In the genomic region with DNA sequence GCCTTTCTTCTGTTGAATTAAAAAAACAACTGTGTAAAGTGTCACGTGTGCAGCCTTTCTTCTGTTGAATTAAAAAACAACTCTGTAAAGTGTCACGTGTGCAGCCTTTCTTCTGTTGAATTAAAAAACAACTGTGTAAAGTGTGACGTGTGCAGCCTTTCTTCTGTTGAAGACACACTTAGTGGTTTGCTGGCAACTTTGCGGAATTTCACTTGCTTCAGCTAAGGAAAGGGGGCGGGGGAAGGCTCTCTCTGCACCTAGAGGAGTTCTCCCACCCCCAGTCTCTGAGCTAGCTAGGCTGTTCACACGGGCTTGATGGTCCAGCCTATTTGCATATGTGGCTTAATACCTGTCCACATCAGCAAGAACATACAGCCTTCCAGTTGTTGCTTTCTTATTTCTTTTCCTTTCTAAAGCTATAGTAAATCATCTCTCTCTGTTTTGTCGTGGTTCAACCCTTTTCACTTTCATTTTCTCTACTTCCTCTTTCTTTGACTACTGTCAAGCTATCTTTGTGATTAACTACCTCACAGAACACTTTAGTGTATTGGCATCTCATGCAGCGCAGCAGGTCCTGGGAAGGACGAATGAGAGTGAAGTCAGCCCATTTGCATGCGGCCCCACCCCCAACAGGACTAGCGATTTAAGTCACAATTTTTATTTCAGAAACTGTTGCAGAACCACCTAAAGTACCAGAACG, we compare ENCODE assay signal across 8 mouse cellular contexts. TPM values are rescaled to one million over a fixed set of nuclear protein-coding genes. Genes with fewer than 3 reads are reported as not detected.
DNase-seq lines count a peak whose midpoint lies in the region; ATAC-seq lines count a peak whose summit lies in the region.

No protein-coding gene starts in this region.

- peak; percentile 84 for ATAC-seq in neutrophil, adult 5-6 weeks (ENCODE audit: extremely low read depth, insufficient number of reproducible peaks, low FRiP score, poor library complexity, severe bottlenecking)

- DNase-seq in gastrocnemius, adult 18-20 months (ENCODE audit: low spot score): peak; percentile 19
- DNase-seq in gastrocnemius, postnatal 4 days (ENCODE audit: low spot score in 2 of 2): no peak
- peak; percentile 37 to 56 for DNase-seq in adrenal gland, postnatal 36 days
- DNase-seq in kidney, postnatal 14 days: peak; percentile 8
- DNase-seq in urinary bladder, adult 2 months (ENCODE audit: low spot score): no peak
- DNase-seq in ovary, postnatal 10 days (ENCODE audit: low spot score): no peak
- no peak for DNase-seq in right cerebral cortex, postnatal 10 days (ENCODE audit: low spot score in 2 of 2)

RNA-seq across cellular contexts. Expression of a gene that starts 41.2 kb away (rescaled TPM):
- 1 to 10 TPM; 2.7 to 3.7 TPM for total RNA-seq in gastrocnemius, adult 18-20 months (2021)
- 10 to 100 TPM in 1 of 2 experiments, 1 to 10 TPM in 1; 8.4 to 10.7 TPM for total RNA-seq in gastrocnemius, postnatal 4 days (2021)
- total RNA-seq in adrenal gland, postnatal 36 days (2021): 1 to 10 TPM; 4.8 to 5.0 TPM
- 58.4 and 58.5 TPM in 2 replicates for total RNA-seq in neutrophil, adult 5-6 weeks (2017)
- 17.6 and 18.7 TPM in 2 replicates for polyA plus RNA-seq in urinary bladder, adult 2 months (2012; rRNA removed)

RNA-seq across cellular contexts. Expression of a gene that starts 53.7 kb away (rescaled TPM):
- 10 to 100 TPM; 40.1 to 41.0 TPM for total RNA-seq in gastrocnemius, adult 18-20 months (2021)
- 10 to 100 TPM; 28.6 to 30.6 TPM for total RNA-seq in gastrocnemius, postnatal 4 days (2021)
- total RNA-seq in adrenal gland, postnatal 36 days (2021): 10 to 100 TPM; 36.7 to 44.0 TPM
- 13.6 and 21.0 TPM in 2 replicates for total RNA-seq in neutrophil, adult 5-6 weeks (2017)
- 47.4 and 54.6 TPM in 2 replicates for polyA plus RNA-seq in urinary bladder, adult 2 months (2012; rRNA removed)

Comparison
In these comparisons a context has a peak if more than half of its experiments do, and no peak if none do; other contexts are left out.
1. DNase-seq: peak in gastrocnemius, adult 18-20 months (single experiment), adrenal gland, postnatal 36 days (2 of 2) and kidney, postnatal 14 days (single experiment); none in gastrocnemius, postnatal 4 days (0 of 2), urinary bladder, adult 2 months (single experiment), ovary, postnatal 10 days (single experiment) and right cerebral cortex, postnatal 10 days (0 of 2).